Mouse (Mus musculus): ENCODE measurements around the gene Gsdma2. TPM values are rescaled to one million over a fixed set of nuclear protein-coding genes. Genes with fewer than 3 reads are reported as not detected.
"Not testable (repeated sequence)": the region's sequence is repeated elsewhere in the genome, so short reads cannot be mapped to it uniquely, and the experiment has no call there.

Gene Gsdma2
- total and polyA plus RNA-seq, 3 experiments = not detected

DNA sequence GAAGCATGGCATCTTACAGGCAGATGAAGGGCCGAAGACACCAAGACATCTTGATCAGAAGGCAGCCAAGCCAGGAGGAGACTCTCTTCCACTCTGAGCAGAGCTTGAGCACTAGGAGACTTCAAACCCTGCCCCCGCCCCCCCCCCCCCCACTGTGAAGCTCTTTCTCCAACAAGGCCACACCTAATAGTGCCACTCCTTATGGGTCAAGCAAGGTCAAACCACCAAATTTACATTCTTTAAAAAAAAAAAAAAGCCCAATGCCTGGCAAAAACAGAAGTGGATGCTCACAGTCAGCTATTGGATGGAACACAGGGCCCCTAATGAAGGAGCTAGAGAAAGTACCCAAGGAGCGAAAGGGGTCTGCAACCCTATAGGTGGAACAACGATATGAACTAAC, 34.0 kb downstream of the Gsdma2 start:
- H3K36me3 ChIP-seq (ENCODE audit: control insufficient read depth in 1 of 2, insufficient read depth in 2 of 2, low read length in 2 of 2) = peaks cover 3 to 29% of the 10 kb centered on the region in 2 experiments; a peak in 3 of 4 replicates
- TF ChIP-seq ZNF384 (IDR thresholded peaks at IDR 0.05; ENCODE audit: low read depth, low read length) = peak; percentile 36; the same call in 1 of the 2 replicates
- H3K4me3 ChIP-seq (ENCODE audit: control insufficient read depth in 1 of 2, insufficient read depth in 1 of 2, low read depth in 2 of 2, low read length in 2 of 2); DNase-seq (ENCODE audit: low read depth, low spot score); H3K9ac ChIP-seq (ENCODE audit: control insufficient read depth, low read depth, low read length, poor library complexity, severe bottlenecking); H3K27me3 ChIP-seq (ENCODE audit: control insufficient read depth in 1 of 2, insufficient read depth in 2 of 2, low read length in 2 of 2); H3K27ac ChIP-seq (ENCODE audit: control insufficient read depth, low read depth, low read length); H3K9me3 ChIP-seq (replicated peaks; ENCODE audit: insufficient read depth, low read length): not testable (repeated sequence)
- H3K79me2 ChIP-seq (ENCODE audit: control insufficient read depth, insufficient read depth, low read length, poor library complexity) = peaks cover 30% of the 10 kb centered on the region
- peaks cover 7 to 25% of the 10 kb centered on the region in 2 experiments for H3K4me1 ChIP-seq (ENCODE audit: control insufficient read depth in 1 of 2, insufficient read depth in 2 of 2, low read length in 2 of 2)

DNA sequence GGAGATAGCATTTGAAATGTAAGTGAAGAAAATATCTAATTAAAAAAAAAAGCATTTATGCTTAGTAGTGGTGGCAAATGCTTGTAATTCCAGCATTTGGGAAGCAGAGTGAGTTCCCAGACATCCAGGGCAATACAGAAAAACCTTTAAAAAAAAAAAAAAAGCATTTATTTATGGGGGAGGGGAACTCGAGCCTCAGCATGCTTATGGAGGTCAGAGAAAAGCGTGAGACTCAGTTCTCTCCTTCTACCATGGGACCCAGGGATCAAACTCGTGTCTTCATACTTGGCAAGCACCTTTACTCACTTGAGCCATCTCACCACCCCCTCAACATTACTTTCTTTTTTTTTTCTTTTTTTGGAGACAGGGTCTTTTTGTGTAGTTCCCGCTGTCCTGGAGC, 34.6 kb downstream of the Gsdma2 start:
- Histone ChIP-seq H3K9me3 (replicated peaks; ENCODE audit: insufficient read depth, low read length) (no peaks in the 10 kb centered on the region), H3K27ac (ENCODE audit: control insufficient read depth, low read depth, low read length) (no peak overlapping the region), H3K4me3 (ENCODE audit: control insufficient read depth in 1 of 2, insufficient read depth in 1 of 2, low read depth in 2 of 2, low read length in 2 of 2) (peak overlapping the region in 1 of 2 experiments; percentile 59; a peak in 1 of 4 replicates), H3K27me3 (ENCODE audit: control insufficient read depth in 1 of 2, insufficient read depth in 2 of 2, low read length in 2 of 2) (no peaks in the 10 kb centered on the region), H3K79me2 (ENCODE audit: control insufficient read depth, insufficient read depth, low read length, poor library complexity) (peaks cover 32% of the 10 kb centered on the region), H3K4me1 (ENCODE audit: control insufficient read depth in 1 of 2, insufficient read depth in 2 of 2, low read length in 2 of 2) (peaks cover 3 to 19% of the 10 kb centered on the region in 2 experiments), H3K9ac (ENCODE audit: control insufficient read depth, low read depth, low read length, poor library complexity, severe bottlenecking) (no peak overlapping the region), H3K36me3 (ENCODE audit: control insufficient read depth in 1 of 2, insufficient read depth in 2 of 2, low read length in 2 of 2) (peaks cover 4 to 25% of the 10 kb centered on the region in 2 experiments)
- no peak for DNase-seq (ENCODE audit: low read depth, low spot score)
- no peak for TF ChIP-seq SIN3A (IDR thresholded peaks at IDR 0.05; ENCODE audit: low read length)
- no peak for TF ChIP-seq MYB (IDR thresholded peaks at IDR 0.05; ENCODE audit: low read depth, low read length)
- TF ChIP-seq RAD21 (IDR thresholded peaks at IDR 0.05; ENCODE audit: low read depth, low read length) = no peak
- TF ChIP-seq CHD2 (IDR thresholded peaks at IDR 0.05; ENCODE audit: low read length) = no peak
- TF ChIP-seq USF2 (IDR thresholded peaks at IDR 0.05; ENCODE audit: borderline replicate concordance in 1 of 2, insufficient read depth in 1 of 2, low read depth in 1 of 2, low read length in 2 of 2) = no peak
- peak; percentile 60 for TF ChIP-seq ZNF384 (IDR thresholded peaks at IDR 0.05; ENCODE audit: low read depth, low read length)
- TF ChIP-seq POLR2AphosphoS5 (IDR thresholded peaks at IDR 0.05; ENCODE audit: borderline replicate concordance, low read depth, low read length) = no peak

DNA sequence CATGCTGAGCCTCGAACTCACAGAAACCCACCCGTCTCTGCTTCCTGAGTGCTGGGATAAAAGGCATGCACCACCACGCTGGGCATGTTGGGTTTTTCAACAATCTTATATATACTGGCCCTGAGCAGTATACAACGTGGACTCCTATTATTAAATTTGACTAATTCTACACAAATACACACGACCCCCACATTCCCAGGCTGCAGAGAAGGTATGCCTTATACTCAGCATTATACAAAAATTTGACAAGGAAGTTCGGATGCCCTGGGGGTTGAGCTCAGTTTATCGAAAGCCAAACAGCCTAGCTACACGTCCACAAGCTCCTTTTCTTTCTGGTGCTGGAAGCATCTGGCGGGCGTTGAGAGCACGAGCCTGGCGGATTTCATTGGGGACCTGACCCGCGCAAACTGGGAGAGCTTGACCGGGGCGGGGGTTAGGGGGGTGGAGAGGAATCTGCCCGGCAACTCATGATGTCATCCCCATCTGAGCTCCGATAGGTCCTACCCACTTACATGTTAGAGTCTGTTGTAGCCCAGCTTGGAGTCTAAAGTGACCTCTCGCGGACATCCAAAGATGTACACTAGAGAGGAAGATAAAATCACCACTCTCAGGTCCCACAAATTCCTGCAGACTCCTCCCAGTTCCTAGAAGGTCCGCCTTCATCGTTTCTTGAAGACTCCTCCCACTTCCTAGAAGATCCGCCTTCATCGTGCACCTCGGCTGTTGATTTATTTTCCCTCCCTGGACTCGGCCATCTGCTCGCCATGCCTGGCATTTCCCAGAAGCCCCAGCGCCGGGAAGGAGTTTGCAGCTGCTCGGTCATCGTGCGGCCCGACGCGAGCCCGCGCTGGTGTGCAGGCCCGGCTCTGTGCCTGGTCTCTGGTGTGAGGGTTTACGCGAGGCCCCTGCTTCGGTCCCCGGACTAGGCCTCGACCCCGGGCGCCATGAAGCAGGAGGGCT, 35.5 kb downstream of the Gsdma2 start, which contains the start of gene Psmd3:
Psmd3 (plus strand) TSS at position 769 of the 960 bp plus-strand sequence.
- H3K79me2 ChIP-seq (ENCODE audit: control insufficient read depth, insufficient read depth, low read length, poor library complexity) = peaks cover 32% of the 10 kb centered on the region
- peak within 1 kb of the TSS; percentile 45 for H3K27ac ChIP-seq (ENCODE audit: control insufficient read depth, low read depth, low read length)
- H3K36me3 ChIP-seq (ENCODE audit: control insufficient read depth in 1 of 2, insufficient read depth in 2 of 2, low read length in 2 of 2) = peaks cover 10 to 21% of the 10 kb centered on the region in 2 experiments
- H3K4me3 ChIP-seq (ENCODE audit: control insufficient read depth in 1 of 2, insufficient read depth in 1 of 2, low read depth in 2 of 2, low read length in 2 of 2) = peak within 1 kb of the TSS; percentile 92 to 94
- H3K27me3 ChIP-seq (ENCODE audit: control insufficient read depth in 1 of 2, insufficient read depth in 2 of 2, low read length in 2 of 2) = no peaks in the 10 kb centered on the region
- peak; percentile 99 for DNase-seq (ENCODE audit: low read depth, low spot score)
- H3K9ac ChIP-seq (ENCODE audit: control insufficient read depth, low read depth, low read length, poor library complexity, severe bottlenecking) = peak within 1 kb of the TSS; percentile 89
- peaks cover 2 to 12% of the 10 kb centered on the region in 2 experiments for H3K4me1 ChIP-seq (ENCODE audit: control insufficient read depth in 1 of 2, insufficient read depth in 2 of 2, low read length in 2 of 2)
- no peaks in the 10 kb centered on the region for H3K9me3 ChIP-seq (replicated peaks; ENCODE audit: insufficient read depth, low read length)
- TF ChIP-seq ETS1 (IDR thresholded peaks at IDR 0.05; ENCODE audit: low read depth, low read length) = peak; percentile 83
- TF ChIP-seq EP300 (IDR thresholded peaks at IDR 0.05; ENCODE audit: low read depth in 1 of 2, low read length in 2 of 2) = peak; percentile 10 to 58; a peak in 1 of 4 replicates
- TF ChIP-seq POLR2A (IDR thresholded peaks at IDR 0.05; ENCODE audit: control insufficient read depth in 1 of 2, insufficient read depth in 1 of 2, low read depth in 1 of 2, low read length in 2 of 2, poor library complexity in 1 of 2) = peak; percentile 81 to 90
- TF ChIP-seq SMC3 (IDR thresholded peaks at IDR 0.05; ENCODE audit: low read depth, low read length) = peak; percentile 27; the same call in 1 of the 2 replicates
- peak; percentile 63; the same call in 1 of the 2 replicates for TF ChIP-seq RCOR1 (IDR thresholded peaks at IDR 0.05; ENCODE audit: low read depth, low read length)
- 0 out of 2 replicates have a peak, but pooled peaks have one; percentile 65 for TF ChIP-seq ZMIZ1 (IDR thresholded peaks at IDR 0.05; ENCODE audit: low read depth, low read length)
- peak; percentile 79; the same call in 1 of the 2 replicates for TF ChIP-seq MYC (IDR thresholded peaks at IDR 0.05; ENCODE audit: low read depth, low read length)
- peak; percentile 94 for TF ChIP-seq TBP (IDR thresholded peaks at IDR 0.05; ENCODE audit: low read depth, low read length)
- TF ChIP-seq CHD2 (IDR thresholded peaks at IDR 0.05; ENCODE audit: low read length) = peak; percentile 95
- peak; percentile 95 for TF ChIP-seq KAT2A (conservative IDR thresholded peaks at IDR 0.05; ENCODE audit: low read depth, low read length)
- peak; percentile 96 for TF ChIP-seq NELFE (IDR thresholded peaks at IDR 0.05; ENCODE audit: low read depth, low read length)
- no peak for TF ChIP-seq POLR2AphosphoS5 (IDR thresholded peaks at IDR 0.05; ENCODE audit: borderline replicate concordance, low read depth, low read length)
- TF ChIP-seq NRF1 (IDR thresholded peaks at IDR 0.05; ENCODE audit: insufficient read depth, low read depth, low read length, poor library complexity, severe bottlenecking) = peak; percentile 53
- peak; percentile 55; the same call in 1 of the 2 replicates for TF ChIP-seq MAX (IDR thresholded peaks at IDR 0.05; ENCODE audit: low read length)
- TF ChIP-seq JUND (IDR thresholded peaks at IDR 0.05; ENCODE audit: low read depth, low read length) = no peak
- peak; percentile 88 for TF ChIP-seq TCF12 (IDR thresholded peaks at IDR 0.05; ENCODE audit: low read depth, low read length)
- peak; percentile 25; the same call in 1 of the 2 replicates for TF ChIP-seq USF1 (IDR thresholded peaks at IDR 0.05; ENCODE audit: low read depth, low read length)
